Mouse (Mus musculus) G1E (cell line): Measurements from ENCODE around the gene Tmtc1.

Experiments used
- CTCF ChIP-seq: IDR thresholded peaks from 2 replicates; pipeline ENCODE4 v1.5.1; 2012; ENCODE audit warnings: low read depth, low read length, inconsistent platforms, mixed read lengths
- GATA1 ChIP-seq: IDR thresholded peaks from 2 replicates; pipeline ENCODE4 v1.6.1; 2012; ENCODE audit warnings: borderline replicate concordance, low read length, inconsistent platforms, mixed read lengths
- POLR2AphosphoS5 ChIP-seq: IDR thresholded peaks from 2 replicates; pipeline ENCODE4 v1.6.1; 2012; ENCODE audit warnings: low read depth, low read length, inconsistent platforms; ENCODE audit not compliant: insufficient replicate concordance

DNA sequence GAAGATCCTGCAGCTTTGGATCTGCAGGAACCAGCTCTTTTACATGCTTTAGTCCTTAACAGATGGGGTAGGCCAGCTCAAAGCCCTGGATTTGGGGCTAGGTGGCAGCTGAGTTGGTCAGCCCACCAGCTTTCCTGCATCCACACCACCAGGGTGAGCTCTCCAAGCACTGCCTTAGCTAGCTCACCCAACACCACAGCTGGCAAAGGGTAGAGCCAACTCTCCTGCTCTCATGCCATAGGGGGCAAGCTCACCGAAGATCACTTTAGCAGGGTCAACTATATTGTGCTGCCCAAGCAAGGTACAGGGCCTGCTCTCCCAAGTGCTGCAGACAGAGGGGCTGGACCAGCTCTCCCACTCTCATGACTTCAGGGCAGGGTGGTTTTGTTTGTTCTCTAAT, 6.6 kb downstream of the Tmtc1 start:
- TF ChIP-seq CTCF (no peak), GATA1 (no peak), POLR2AphosphoS5 (no peak)
